Mouse (Mus musculus) testis, adult 2 months (tissue): ENCODE measurements around the gene Erc2.

Source experiments
- CTCF ChIP-seq: fragments of 200-500 bp; IDR thresholded peaks from 2 replicates; pipeline ENCODE4 v1.5.1; 2012; ENCODE audit warnings: low read depth, mild to moderate bottlenecking, inconsistent platforms, low read length, moderate library complexity; ENCODE audit not compliant: control insufficient read depth, insufficient read depth, insufficient replicate concordance
- POLR2A ChIP-seq: fragments of 200-500 bp; IDR thresholded peaks from 2 replicates; pipeline ENCODE4 v1.6.1; 2012; ENCODE audit warnings: low read depth, mild to moderate bottlenecking, inconsistent platforms, low read length, moderate library complexity; ENCODE audit not compliant: control insufficient read depth

GRCm38 (mm10) chr14:27592163-27592562 lies 30.1 kb upstream of the Erc2 start:
- TF ChIP-seq CTCF, result no peak
- no peak for TF ChIP-seq POLR2A
